Mouse (Mus musculus) liver, adult 10 weeks (tissue): Measurements from ENCODE around the gene Tec. TPM values are rescaled to one million over a fixed set of nuclear protein-coding genes. Genes with fewer than 3 reads are reported as not detected.

Experiments used
- polyA plus RNA-seq: library from polyadenylated mRNA; stranded (reverse); fragments of 350-450 nt; fragmentation: Illumina TruSeq; extraction: RNeasy Lipid Tissue Mini Kit (QIAGEN cat#74804); gene quantifications from one replicate; pipeline ENCODE4 v1.2.3, GENCODE M21; 2014; ENCODE audit warnings: low read depth, low replicate concordance

The Tec gene
- 25.9 TPM for polyA plus RNA-seq

DNA sequence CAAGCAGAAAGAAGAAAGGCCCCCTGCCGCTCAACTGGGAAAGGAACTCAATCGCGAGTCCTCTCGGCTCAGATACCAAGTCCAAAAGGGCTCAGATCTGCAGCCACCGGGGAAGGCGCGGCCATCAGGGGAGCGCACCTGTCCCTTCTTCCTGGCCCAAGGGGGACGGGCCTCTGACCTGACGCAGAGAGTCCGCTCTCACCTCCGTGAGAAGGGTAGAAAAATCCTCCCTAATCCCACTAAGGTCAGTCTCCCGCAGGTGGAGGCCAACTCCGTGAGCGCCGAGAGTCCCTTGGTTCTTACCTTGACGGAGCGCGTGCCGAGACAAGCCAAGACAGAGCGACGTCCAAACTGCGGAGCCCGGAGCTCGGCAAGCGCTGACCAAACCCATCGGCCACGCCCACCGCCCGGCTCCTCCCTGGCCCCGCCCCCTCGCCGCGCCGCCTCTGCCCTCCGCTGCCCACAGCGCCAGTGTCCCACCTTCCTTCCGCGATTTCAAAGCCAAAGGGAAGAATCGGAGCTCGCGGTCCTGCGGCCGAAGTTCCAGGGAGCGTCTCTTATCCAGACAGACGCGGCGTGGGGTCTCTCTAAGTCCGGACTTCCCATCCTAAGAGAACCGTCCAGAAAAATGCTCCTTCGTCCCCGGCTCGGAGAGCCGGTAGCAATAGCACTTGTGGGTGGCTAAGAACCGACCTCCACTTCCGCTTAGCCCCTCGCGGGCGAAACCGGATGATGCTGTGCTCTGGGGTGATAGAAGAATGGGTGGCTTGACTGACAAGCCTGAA, at the start of gene Tec:
Gene Tec, minus strand, starts transcription at position 393 of the 785 bp plus-strand sequence.

DNA sequence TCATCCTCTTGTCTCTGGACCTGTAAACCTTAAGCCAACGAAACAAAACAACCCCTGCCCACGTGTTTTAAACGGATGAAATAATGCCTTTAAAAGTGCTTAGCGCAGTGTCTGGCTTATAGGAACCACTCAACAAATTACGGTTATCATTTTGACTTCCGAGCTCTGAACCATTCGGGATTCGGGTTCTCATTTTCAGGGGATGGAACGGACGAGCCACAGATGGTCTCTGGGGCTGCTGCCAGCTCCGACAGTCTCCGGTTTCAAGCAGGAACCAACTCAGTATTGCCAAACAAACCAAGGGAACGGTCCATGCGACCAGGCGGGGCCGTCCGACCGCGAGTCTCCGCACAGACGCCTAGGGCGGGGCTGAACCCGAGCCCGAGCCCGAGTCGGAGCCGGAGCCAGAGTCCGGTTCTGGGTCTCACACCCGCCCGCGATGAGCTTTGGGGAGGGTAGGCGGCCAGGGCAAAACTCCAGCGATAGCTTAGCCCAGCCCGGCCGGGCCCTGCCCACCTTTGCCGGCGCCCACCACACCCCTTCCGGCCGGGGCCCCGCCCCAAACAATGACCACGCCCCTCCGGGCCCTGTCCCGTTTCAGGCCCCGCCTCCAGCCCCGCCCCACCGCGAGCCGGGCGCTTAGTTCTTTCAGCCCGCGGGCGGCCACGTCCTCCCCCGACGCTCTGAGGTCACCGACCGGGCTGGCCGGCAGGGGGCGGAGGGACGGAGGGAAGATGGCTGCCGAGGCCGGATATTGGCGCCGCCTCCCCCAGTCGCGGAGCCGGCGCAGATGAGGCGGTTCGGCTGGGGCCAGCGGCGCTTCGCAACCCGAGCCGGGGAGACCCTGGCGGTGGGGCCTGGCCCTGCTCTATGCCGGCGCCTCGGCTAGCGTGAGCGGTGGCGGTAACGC, 45.6 kb upstream of the Tec start, which contains the start of gene Slain2:
Gene Slain2, plus strand, starts transcription at position 657 of the 910 bp plus-strand sequence.

DNA sequence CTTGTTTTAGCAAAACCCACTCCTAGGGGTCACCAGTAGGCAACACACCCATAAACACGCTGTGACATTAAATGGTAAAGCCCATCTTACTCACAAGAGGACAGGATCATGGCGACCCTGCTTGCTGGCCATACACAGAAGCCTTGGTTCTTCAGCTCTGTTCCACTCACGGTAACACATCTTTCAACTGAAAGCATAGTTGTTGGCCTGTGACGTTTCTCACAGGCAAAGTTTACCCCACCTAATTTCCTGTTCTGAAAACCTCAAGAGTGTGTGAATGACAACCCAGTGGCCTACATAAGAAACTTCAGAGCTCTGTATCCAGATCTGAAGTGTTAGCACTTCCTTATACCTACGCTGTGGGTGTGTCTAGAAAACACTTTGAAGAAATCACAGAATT, 115.7 kb downstream of the Tec start, which contains the start of gene Txk:
Gene Txk, minus strand, starts transcription at position 193 of the 400 bp plus-strand sequence.

Other genes starting within 250 kb of the Tec start
- not detected for gene Cnga1, start 224.2 kb downstream of the Tec start, polyA plus RNA-seq
- gene Nipal1, start 220.7 kb downstream of the Tec start, polyA plus RNA-seq, result 23.2 TPM
- 0.21 TPM for gene Txk, start 115.7 kb downstream of the Tec start, polyA plus RNA-seq
- 37.1 TPM for gene Slain2, start 45.8 kb upstream of the Tec start, polyA plus RNA-seq
- not detected for gene Gm10135, start 106.2 kb upstream of the Tec start, polyA plus RNA-seq
- gene Slc10a4, start 138.4 kb upstream of the Tec start, polyA plus RNA-seq, result not detected